Mouse (Mus musculus): ENCODE data around the gene Clcn7.

GRCm38 (mm10) chr17:25096221-25096620 lies 37.0 kb upstream of the Clcn7 start:
- TF ChIP-seq CTCF (conservative IDR thresholded peaks at IDR 0.05; ENCODE audit: low read length) = no peak
- no peak for TF ChIP-seq POU5F1 (IDR thresholded peaks at IDR 0.05; ENCODE audit: borderline replicate concordance, low read length)
